Mouse (Mus musculus) ES-Bruce4 (cell line): Measurements from ENCODE around the gene Mitd1.

Source experiments
- CTCF ChIP-seq: IDR thresholded peaks from one replicate; pipeline ENCODE4 v1.8.1; 2011; ENCODE audit warnings: low read depth, low read length
- POLR2A ChIP-seq: IDR thresholded peaks from one replicate; pipeline ENCODE4 v1.8.1; 2011; ENCODE audit warnings: low read length; ENCODE audit not compliant: insufficient read depth

DNA sequence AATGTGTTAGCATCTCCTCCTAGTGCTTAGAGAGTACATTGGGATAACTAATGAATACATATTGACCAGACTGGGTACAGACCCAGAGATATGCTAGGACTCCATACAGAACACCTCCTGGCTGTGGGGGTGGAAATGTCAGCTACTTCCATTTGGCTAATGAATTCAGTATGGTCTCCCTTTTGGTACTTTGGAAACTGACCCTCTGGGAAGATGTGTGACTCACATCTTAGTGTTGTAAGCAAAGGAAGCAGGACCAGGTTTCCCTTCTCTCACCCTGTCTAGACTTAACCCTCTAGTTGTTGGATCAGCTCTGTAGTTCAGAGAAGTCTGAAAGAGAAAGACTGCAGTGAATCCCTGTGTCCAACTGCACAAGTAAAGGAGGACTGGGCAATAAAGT is 4.4 kb upstream of the Mitd1 start:
- no peak for TF ChIP-seq POLR2A
- no peak for TF ChIP-seq CTCF
